Mouse (Mus musculus): Measurements from ENCODE around the gene Olfr592. TPM values are rescaled to one million over a fixed set of nuclear protein-coding genes. Genes with fewer than 3 reads are reported as not detected.
"Not testable (repeated sequence)": the region's sequence is repeated elsewhere in the genome, so short reads cannot be mapped to it uniquely, and the experiment has no call there.

Olfr592 gene
- not detected in 2 replicates for polyA plus RNA-seq (2014; fragmentation: Nextera tagmentation; extraction: Ambion mirVana)

DNA sequence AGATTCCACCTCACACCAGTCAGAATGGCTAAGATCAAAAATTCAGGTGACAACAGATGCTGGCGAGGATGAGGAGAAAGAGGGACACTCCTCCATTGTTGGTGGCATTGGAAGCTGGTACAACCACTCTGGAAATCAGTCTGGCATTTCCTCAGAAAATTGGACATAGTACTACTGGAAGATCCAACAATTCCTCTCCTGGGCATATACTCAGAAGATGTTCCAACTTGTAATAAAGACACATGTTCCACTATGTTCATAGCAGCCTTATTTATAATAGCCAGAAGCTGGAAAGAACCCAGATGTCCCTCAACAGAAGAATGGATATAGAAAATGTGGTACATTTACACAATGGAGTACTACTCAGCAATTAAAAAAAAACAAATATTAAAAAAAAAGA, at the start of gene Olfr592:
Olfr592 (plus strand) TSS at position 301 of the 400 bp plus-strand sequence.
- not testable (repeated sequence) for H3K27ac ChIP-seq (ENCODE audit: low read depth, low read length)
- WGBS = 94% methylated on average over 1 of the region's 1 CpGs

GRCm38 (mm10) chr7:103140579-103140978, 44.0 kb upstream of the Olfr592 start, which contains the start of gene Olfr588-ps1:
Gene Olfr588-ps1, plus strand, starts transcription at chr7:103140879.
- no peak within 1 kb of the TSS for H3K27ac ChIP-seq (ENCODE audit: low read depth, low read length)
- 86% methylated on average over 1 of the region's 1 CpGs for WGBS

More for the DNA sequence above, at the start of gene Olfr592:
- not testable (repeated sequence) for H3K4me2 ChIP-seq (replicated peaks; ENCODE audit: low read depth, low read length); H3K9me3 ChIP-seq (ENCODE audit: control insufficient read depth, low read length); H3K27me3 ChIP-seq (ENCODE audit: control insufficient read depth, insufficient read depth, low read length); H3K36me3 ChIP-seq (ENCODE audit: control insufficient read depth, insufficient read depth, low read length); H3K9ac ChIP-seq (ENCODE audit: low read depth, low read length); DNase-seq (ENCODE audit: low spot score); H3K4me3 ChIP-seq (ENCODE audit: low read depth, low read length); ATAC-seq (ENCODE audit: low FRiP score); H3K4me1 ChIP-seq (replicated peaks; ENCODE audit: control insufficient read depth, insufficient read depth, low read length)

DNA sequence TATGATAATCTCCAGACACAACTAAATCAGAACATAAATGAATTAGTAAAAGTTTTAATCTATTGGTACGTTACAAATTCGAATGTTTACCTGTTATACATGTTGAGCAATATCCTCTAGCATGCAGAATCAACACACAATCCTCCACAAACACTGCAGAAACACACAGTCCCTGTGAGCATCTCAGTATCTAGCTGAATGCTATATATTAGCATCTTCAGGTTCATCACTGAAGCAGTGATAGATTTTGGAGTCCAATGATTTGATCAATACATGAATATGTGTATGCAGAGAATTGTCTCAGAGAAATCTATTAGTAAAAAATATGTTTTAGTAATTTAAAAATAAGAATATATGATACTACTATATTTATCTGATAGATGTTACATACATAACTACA, 28.3 kb upstream of the Olfr592 start, which contains the start of gene Olfr589:
Olfr589 (minus strand) TSS at position 101 of the 400 bp plus-strand sequence.
- H3K9me3 ChIP-seq (ENCODE audit: control insufficient read depth, low read length) = no peaks in the 10 kb centered on the region
- no peak within 1 kb of the TSS for H3K4me3 ChIP-seq (ENCODE audit: low read depth, low read length)
- WGBS = 76% methylated on average over 2 of the region's 2 CpGs
- ATAC-seq (ENCODE audit: low FRiP score) (no peak), DNase-seq (ENCODE audit: low spot score) (no peak)
- H3K27me3 ChIP-seq (ENCODE audit: control insufficient read depth, insufficient read depth, low read length) = no peaks in the 10 kb centered on the region
- no peaks in the 10 kb centered on the region for H3K4me1 ChIP-seq (replicated peaks; ENCODE audit: control insufficient read depth, insufficient read depth, low read length)
- no peak within 1 kb of the TSS for H3K9ac ChIP-seq (ENCODE audit: low read depth, low read length)
- no peak within 1 kb of the TSS for H3K4me2 ChIP-seq (replicated peaks; ENCODE audit: low read depth, low read length)
- H3K27ac ChIP-seq (ENCODE audit: low read depth, low read length) = no peak within 1 kb of the TSS
- no peaks in the 10 kb centered on the region for H3K36me3 ChIP-seq (ENCODE audit: control insufficient read depth, insufficient read depth, low read length)

More at GRCm38 (mm10) chr7:103140579-103140978, 44.0 kb upstream of the Olfr592 start, which contains the start of gene Olfr588-ps1:
- Histone ChIP-seq H3K4me2 (replicated peaks; ENCODE audit: low read depth, low read length) (no peak within 1 kb of the TSS), H3K9ac (ENCODE audit: low read depth, low read length) (no peak within 1 kb of the TSS), H3K36me3 (ENCODE audit: control insufficient read depth, insufficient read depth, low read length) (no peaks in the 10 kb centered on the region), H3K4me1 (replicated peaks; ENCODE audit: control insufficient read depth, insufficient read depth, low read length) (no peaks in the 10 kb centered on the region), H3K4me3 (ENCODE audit: low read depth, low read length) (no peak within 1 kb of the TSS), H3K9me3 (ENCODE audit: control insufficient read depth, low read length) (no peaks in the 10 kb centered on the region), H3K27me3 (ENCODE audit: control insufficient read depth, insufficient read depth, low read length) (no peaks in the 10 kb centered on the region)
- DNase-seq (ENCODE audit: low spot score) (no peak), ATAC-seq (ENCODE audit: low FRiP score) (no peak)

DNA sequence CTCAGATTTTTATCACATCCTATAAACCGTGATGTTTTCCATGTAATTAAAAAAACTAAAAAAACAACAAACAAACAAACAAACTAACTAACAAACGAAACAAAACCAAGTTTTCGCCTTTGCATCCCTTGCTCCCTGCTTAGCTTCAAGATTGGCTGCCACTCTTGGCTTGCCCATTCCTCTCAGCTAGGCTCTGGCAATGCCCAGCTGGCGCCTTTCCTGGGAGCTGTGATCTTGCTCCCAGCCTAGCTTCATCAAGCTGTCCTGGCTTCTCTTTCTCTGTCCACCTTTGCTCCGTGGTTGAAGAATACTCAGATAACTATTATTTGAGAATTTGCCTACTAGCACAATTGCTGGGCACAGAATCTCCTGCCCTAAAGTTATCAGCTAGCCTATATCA, 14.9 kb upstream of the Olfr592 start:
- Histone ChIP-seq H3K27me3 (ENCODE audit: control insufficient read depth, insufficient read depth, low read length) (no peaks in the 10 kb centered on the region), H3K4me1 (replicated peaks; ENCODE audit: control insufficient read depth, insufficient read depth, low read length) (no peaks in the 10 kb centered on the region), H3K9ac (ENCODE audit: low read depth, low read length) (no peak overlapping the region), H3K4me2 (replicated peaks; ENCODE audit: low read depth, low read length) (no peak overlapping the region), H3K36me3 (ENCODE audit: control insufficient read depth, insufficient read depth, low read length) (no peaks in the 10 kb centered on the region), H3K4me3 (ENCODE audit: low read depth, low read length) (no peak overlapping the region), H3K9me3 (ENCODE audit: control insufficient read depth, low read length) (no peaks in the 10 kb centered on the region), H3K27ac (ENCODE audit: low read depth, low read length) (no peak overlapping the region)
- ATAC-seq (ENCODE audit: low FRiP score) (no peak), DNase-seq (ENCODE audit: low spot score) (no peak)
- 82% methylated on average over 5 of the region's 5 CpGs for WGBS

- Histone ChIP-seq H3K4me2 (replicated peaks; ENCODE audit: low read depth, low read length) (no peak within 1 kb of the TSS), H3K36me3 (ENCODE audit: control insufficient read depth, insufficient read depth, low read length) (no peaks in the 10 kb centered on the region), H3K4me3 (ENCODE audit: low read depth, low read length) (no peak within 1 kb of the TSS), H3K27me3 (ENCODE audit: control insufficient read depth, insufficient read depth, low read length) (no peaks in the 10 kb centered on the region), H3K4me1 (replicated peaks; ENCODE audit: control insufficient read depth, insufficient read depth, low read length) (no peaks in the 10 kb centered on the region), H3K9me3 (ENCODE audit: control insufficient read depth, low read length) (no peaks in the 10 kb centered on the region), H3K9ac (ENCODE audit: low read depth, low read length) (no peak within 1 kb of the TSS), H3K27ac (ENCODE audit: low read depth, low read length) (no peak within 1 kb of the TSS)
- 84% methylated on average over 1 of the region's 1 CpGs for WGBS
- DNase-seq (ENCODE audit: low spot score) (no peak), ATAC-seq (ENCODE audit: low FRiP score) (no peak)
These were observed 6.4 kb upstream of the Olfr592 start, which contains the start of gene Olfr591 for GRCm38 (mm10) chr7:103178240-103178639. Gene Olfr591, minus strand, starts transcription at chr7:103178340.

DNA sequence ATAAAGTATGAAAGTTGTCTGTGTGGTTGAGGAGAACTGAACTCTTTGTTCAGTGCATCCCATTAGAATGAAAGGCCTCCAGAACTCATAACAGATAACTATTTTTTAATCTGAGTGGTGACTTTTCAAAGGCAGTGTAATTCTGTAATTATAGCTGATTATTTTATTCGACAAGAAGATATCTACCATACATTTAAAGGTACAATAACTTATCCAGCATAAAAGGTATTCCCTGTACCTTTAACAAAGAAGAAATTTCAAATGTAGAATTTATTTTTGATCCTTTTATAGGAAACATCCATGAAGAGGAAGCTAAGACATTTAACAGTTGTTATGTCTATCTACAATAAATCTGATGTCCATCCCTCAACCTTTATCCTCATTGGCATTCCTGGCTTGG, 27.0 kb downstream of the Olfr592 start, which contains the start of gene Olfr593:
Olfr593 (plus strand) TSS at position 301 of the 400 bp plus-strand sequence.
- Histone ChIP-seq H3K4me2 (replicated peaks; ENCODE audit: low read depth, low read length) (no peak within 1 kb of the TSS), H3K27me3 (ENCODE audit: control insufficient read depth, insufficient read depth, low read length) (no peaks in the 10 kb centered on the region), H3K27ac (ENCODE audit: low read depth, low read length) (no peak within 1 kb of the TSS), H3K4me3 (ENCODE audit: low read depth, low read length) (no peak within 1 kb of the TSS), H3K36me3 (ENCODE audit: control insufficient read depth, insufficient read depth, low read length) (no peaks in the 10 kb centered on the region), H3K9me3 (ENCODE audit: control insufficient read depth, low read length) (no peaks in the 10 kb centered on the region), H3K9ac (ENCODE audit: low read depth, low read length) (no peak within 1 kb of the TSS), H3K4me1 (replicated peaks; ENCODE audit: control insufficient read depth, insufficient read depth, low read length) (no peaks in the 10 kb centered on the region)
- DNase-seq (ENCODE audit: low spot score) (no peak), ATAC-seq (ENCODE audit: low FRiP score) (no peak)
- 65% methylated on average over 1 of the region's 1 CpGs for WGBS

DNA sequence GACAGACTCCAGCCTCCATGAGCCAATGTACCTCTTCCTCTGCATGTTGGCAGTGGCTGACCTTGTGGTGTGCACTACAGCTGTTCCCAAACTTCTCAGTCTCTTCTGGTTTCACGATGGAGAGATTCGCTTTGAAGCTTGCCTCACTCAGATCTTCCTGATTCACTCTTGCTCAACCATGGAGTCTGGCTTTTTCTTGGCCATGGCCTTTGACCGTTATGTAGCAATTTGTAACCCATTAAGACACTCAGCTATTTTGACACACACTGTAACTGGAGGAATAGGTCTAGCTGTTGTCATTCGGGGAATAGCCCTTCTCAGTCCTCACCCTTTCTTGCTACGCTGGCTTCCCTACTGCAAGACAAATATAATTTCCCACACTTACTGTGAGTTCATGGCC, 27.4 kb downstream of the Olfr592 start:
- H3K9me3 ChIP-seq (ENCODE audit: control insufficient read depth, low read length); H3K4me2 ChIP-seq (replicated peaks; ENCODE audit: low read depth, low read length); H3K36me3 ChIP-seq (ENCODE audit: control insufficient read depth, insufficient read depth, low read length); H3K9ac ChIP-seq (ENCODE audit: low read depth, low read length); H3K4me1 ChIP-seq (replicated peaks; ENCODE audit: control insufficient read depth, insufficient read depth, low read length); H3K27ac ChIP-seq (ENCODE audit: low read depth, low read length); DNase-seq (ENCODE audit: low spot score); ATAC-seq (ENCODE audit: low FRiP score); H3K4me3 ChIP-seq (ENCODE audit: low read depth, low read length); H3K27me3 ChIP-seq (ENCODE audit: control insufficient read depth, insufficient read depth, low read length): not testable (repeated sequence)
- WGBS = 95% methylated on average over 5 of the region's 5 CpGs

GRCm38 (mm10) chr7:103216696-103217095, 32.1 kb downstream of the Olfr592 start, which contains the start of gene Olfr594:
Gene Olfr594, plus strand, starts transcription at chr7:103216996.
- no peak within 1 kb of the TSS for H3K27ac ChIP-seq (ENCODE audit: low read depth, low read length)
- H3K4me1 ChIP-seq (replicated peaks; ENCODE audit: control insufficient read depth, insufficient read depth, low read length) = no peaks in the 10 kb centered on the region
- no peaks in the 10 kb centered on the region for H3K9me3 ChIP-seq (ENCODE audit: control insufficient read depth, low read length)
- no peaks in the 10 kb centered on the region for H3K27me3 ChIP-seq (ENCODE audit: control insufficient read depth, insufficient read depth, low read length)
- DNase-seq (ENCODE audit: low spot score) (no peak), ATAC-seq (ENCODE audit: low FRiP score) (no peak)
- no peak within 1 kb of the TSS for H3K4me2 ChIP-seq (replicated peaks; ENCODE audit: low read depth, low read length)
- H3K9ac ChIP-seq (ENCODE audit: low read depth, low read length) = no peak within 1 kb of the TSS
- no peak within 1 kb of the TSS for H3K4me3 ChIP-seq (ENCODE audit: low read depth, low read length)
- no peaks in the 10 kb centered on the region for H3K36me3 ChIP-seq (ENCODE audit: control insufficient read depth, insufficient read depth, low read length)

All from hindbrain, embryonic 11.5 days (tissue).